Mouse (Mus musculus) liver, embryonic 15.5 days (tissue): ENCODE measurements around the gene Dnaaf1. TPM values are rescaled to one million over a fixed set of nuclear protein-coding genes. Genes with fewer than 3 reads are reported as not detected.

Experiments used
- ATAC-seq: fragments of 200-750 bp; cut with Nextera tagmentation; 2 replicates; pipeline ENCODE4 v1.8.0; 2017; ENCODE audit warnings: moderate number of reproducible peaks, mild to moderate bottlenecking, moderate library complexity; ENCODE audit not compliant: insufficient read depth
- H3K27ac ChIP-seq: fragments of 300-500 bp; sonication (generic); replicated peaks from 2 replicates; pipeline ENCODE4 v1.5.1; 2015; ENCODE audit warnings: mild to moderate bottlenecking, inconsistent platforms
- H3K27me3 ChIP-seq: fragments of 300-500 bp; sonication (generic); 2 replicates; pipeline ENCODE4 v1.6.1; 2015; ENCODE audit warnings: mild to moderate bottlenecking, inconsistent platforms
- H3K36me3 ChIP-seq: fragments of 300-500 bp; sonication (generic); replicated peaks from 2 replicates; pipeline ENCODE4 v1.6.1; 2015; ENCODE audit warnings: moderate library complexity, mild to moderate bottlenecking, inconsistent platforms
- H3K4me1 ChIP-seq: fragments of 300-500 bp; sonication (generic); replicated peaks from 2 replicates; pipeline ENCODE4 v1.6.1; 2015; ENCODE audit warnings: inconsistent platforms
- H3K4me2 ChIP-seq: fragments of 300-500 bp; sonication (generic); 2 replicates; pipeline ENCODE4 v1.6.1; 2015; ENCODE audit warnings: moderate library complexity, mild to moderate bottlenecking, inconsistent platforms
- H3K4me3 ChIP-seq: fragments of 300-500 bp; sonication (generic); replicated peaks from 2 replicates; pipeline ENCODE4 v1.5.1; 2015; ENCODE audit warnings: mild to moderate bottlenecking, inconsistent platforms
- H3K9ac ChIP-seq: fragments of 300-500 bp; sonication (generic); 2 replicates; pipeline ENCODE4 v1.6.1; 2015; ENCODE audit warnings: moderate library complexity, mild to moderate bottlenecking, inconsistent platforms
- H3K9me3 ChIP-seq: fragments of 300-500 bp; sonication (generic); replicated peaks from 2 replicates; pipeline ENCODE4 v1.6.1; 2016; ENCODE audit warnings: inconsistent platforms
- WGBS: fragments of 180-500 bp; shearing (Covaris S2); methylation state at CpG from one replicate; pipeline ENCODE4 v1.1.7; 2015; ENCODE audit warnings: mixed read lengths; ENCODE audit not compliant: insufficient replicate concordance; 5-methylcytosine and 5-hydroxymethylcytosine counted together
- polyA plus RNA-seq: library from polyadenylated mRNA; unstranded; fragments of >200 nt; fragmentation: Nextera tagmentation; extraction: Ambion mirVana; gene quantifications from 2 replicates; pipeline ENCODE4 v1.2.1, GENCODE M21; 2015

Dnaaf1 gene
- polyA plus RNA-seq, 1 experiment from 2014 or later: 0.08 TPM

DNA sequence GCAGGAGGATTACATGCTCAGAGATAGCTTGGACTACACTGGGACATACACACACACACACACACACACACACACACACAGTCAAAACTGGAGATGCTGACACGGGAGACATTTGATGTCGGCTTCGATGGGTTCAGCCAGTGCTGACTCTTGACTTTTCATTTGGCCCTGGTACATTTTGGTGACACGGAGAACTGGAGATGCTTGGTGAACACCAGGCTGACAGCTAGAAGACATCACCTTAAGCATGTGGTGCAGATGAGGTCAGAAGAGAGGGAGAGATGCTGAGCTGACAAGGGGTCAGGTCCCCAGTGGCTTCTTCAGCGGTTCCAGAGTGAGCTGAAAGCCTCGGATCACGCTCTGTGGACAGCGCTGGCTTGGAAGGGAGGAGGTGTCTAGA is 48.0 kb downstream of the Dnaaf1 start:
- H3K9ac ChIP-seq: no peak overlapping the region
- peaks cover 8% of the 10 kb centered on the region for H3K4me1 ChIP-seq
- H3K27ac ChIP-seq: no peak overlapping the region
- WGBS: 65% methylated on average over 8 of the region's 8 CpGs
- H3K27me3 ChIP-seq: no peaks in the 10 kb centered on the region
- H3K4me3 ChIP-seq: no peak overlapping the region
- ATAC-seq: no peak
- H3K4me2 ChIP-seq: no peak overlapping the region
- no peaks in the 10 kb centered on the region for H3K9me3 ChIP-seq
- no peaks in the 10 kb centered on the region for H3K36me3 ChIP-seq

DNA sequence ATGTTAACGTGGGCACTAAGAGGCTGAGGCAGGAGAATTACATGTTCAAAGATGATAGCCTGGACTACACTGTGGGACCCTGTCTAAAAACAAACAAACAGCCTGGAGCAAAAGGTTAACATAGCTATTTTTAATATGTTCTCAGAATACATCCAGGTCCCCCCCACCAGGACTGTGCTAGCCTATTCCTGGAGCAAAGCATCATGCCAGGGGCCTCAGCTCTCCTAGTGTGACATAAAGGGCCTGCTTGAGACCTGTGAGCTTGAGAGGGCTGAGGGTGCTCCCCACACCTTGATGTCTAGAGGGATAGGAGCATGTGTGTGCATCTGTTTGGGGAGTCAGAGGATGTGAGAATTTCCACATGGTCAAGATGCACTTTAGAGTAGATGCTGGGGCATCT is 48.7 kb downstream of the Dnaaf1 start:
- 60% methylated on average over 1 of the region's 1 CpGs for WGBS
- Histone ChIP-seq H3K27me3 (no peaks in the 10 kb centered on the region), H3K27ac (no peak overlapping the region), H3K9ac (no peak overlapping the region), H3K4me2 (no peak overlapping the region), H3K9me3 (no peaks in the 10 kb centered on the region), H3K36me3 (no peaks in the 10 kb centered on the region), H3K4me1 (peaks cover 8% of the 10 kb centered on the region), H3K4me3 (no peak overlapping the region)
- ATAC-seq: no peak

GRCm38 (mm10) chr8:119624916-119625315 is 49.9 kb downstream of the Dnaaf1 start:
- no peak overlapping the region for H3K4me2 ChIP-seq
- no peaks in the 10 kb centered on the region for H3K27me3 ChIP-seq
- H3K36me3 ChIP-seq: no peaks in the 10 kb centered on the region
- no peak overlapping the region for H3K4me3 ChIP-seq
- peaks cover 8% of the 10 kb centered on the region for H3K4me1 ChIP-seq
- 78% methylated on average over 7 of the region's 7 CpGs for WGBS
- no peaks in the 10 kb centered on the region for H3K9me3 ChIP-seq
- ATAC-seq: no peak
- H3K27ac ChIP-seq: no peak overlapping the region
- H3K9ac ChIP-seq: no peak overlapping the region

DNA sequence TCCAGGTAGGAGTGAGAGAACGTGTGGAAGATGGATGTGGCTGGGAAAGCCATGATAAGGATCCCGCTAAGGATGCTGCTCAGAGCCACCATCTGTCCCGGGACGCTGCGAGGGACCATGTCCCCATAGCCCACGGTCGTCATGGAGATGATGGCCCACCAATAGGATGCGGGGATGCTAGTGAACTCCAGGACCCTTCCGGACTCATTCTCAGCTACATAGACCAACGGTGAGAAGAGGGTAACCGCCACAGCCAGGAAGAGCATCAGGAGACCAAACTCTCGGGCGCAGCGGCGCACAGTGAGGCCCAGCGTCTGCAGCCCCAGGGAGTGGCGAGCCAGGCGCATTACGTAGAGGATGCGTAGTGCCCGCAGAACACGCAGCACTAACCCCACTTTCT is 50.8 kb downstream of the Dnaaf1 start:
- H3K27me3 ChIP-seq: peaks cover 2% of the 10 kb centered on the region; the same call in 1 of the 2 replicates
- H3K4me1 ChIP-seq: peaks cover 8% of the 10 kb centered on the region
- no peak overlapping the region for H3K4me2 ChIP-seq
- no peak overlapping the region for H3K4me3 ChIP-seq
- no peaks in the 10 kb centered on the region for H3K9me3 ChIP-seq
- WGBS: 75% methylated on average over 22 of the region's 22 CpGs
- no peak overlapping the region for H3K9ac ChIP-seq
- no peak for ATAC-seq
- H3K36me3 ChIP-seq: no peaks in the 10 kb centered on the region
- no peak overlapping the region for H3K27ac ChIP-seq

DNA sequence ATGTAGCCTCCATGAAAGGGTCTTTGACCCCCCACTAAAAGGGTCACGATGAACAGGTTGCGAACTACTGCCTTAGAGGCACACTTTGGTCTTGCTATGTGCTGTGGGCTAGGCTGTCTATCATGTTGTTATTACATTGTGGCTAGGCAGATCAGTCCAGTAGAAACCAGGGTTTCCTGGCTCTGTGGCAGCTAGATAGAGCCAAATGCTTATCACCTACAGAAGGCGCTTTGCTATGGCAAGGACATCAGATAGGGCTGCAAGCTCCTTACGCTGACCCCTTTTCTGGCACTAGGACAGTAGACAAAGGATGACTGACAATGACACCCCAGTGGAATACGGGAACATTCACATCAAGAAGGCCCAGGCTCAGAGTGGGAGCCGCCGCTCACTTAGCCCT is 52.2 kb downstream of the Dnaaf1 start:
- WGBS: 39% methylated on average over 7 of the region's 7 CpGs
- peaks cover 10% of the 10 kb centered on the region for H3K27me3 ChIP-seq
- peak; percentile 51; the same call in 1 of the 2 replicates for ATAC-seq

DNA sequence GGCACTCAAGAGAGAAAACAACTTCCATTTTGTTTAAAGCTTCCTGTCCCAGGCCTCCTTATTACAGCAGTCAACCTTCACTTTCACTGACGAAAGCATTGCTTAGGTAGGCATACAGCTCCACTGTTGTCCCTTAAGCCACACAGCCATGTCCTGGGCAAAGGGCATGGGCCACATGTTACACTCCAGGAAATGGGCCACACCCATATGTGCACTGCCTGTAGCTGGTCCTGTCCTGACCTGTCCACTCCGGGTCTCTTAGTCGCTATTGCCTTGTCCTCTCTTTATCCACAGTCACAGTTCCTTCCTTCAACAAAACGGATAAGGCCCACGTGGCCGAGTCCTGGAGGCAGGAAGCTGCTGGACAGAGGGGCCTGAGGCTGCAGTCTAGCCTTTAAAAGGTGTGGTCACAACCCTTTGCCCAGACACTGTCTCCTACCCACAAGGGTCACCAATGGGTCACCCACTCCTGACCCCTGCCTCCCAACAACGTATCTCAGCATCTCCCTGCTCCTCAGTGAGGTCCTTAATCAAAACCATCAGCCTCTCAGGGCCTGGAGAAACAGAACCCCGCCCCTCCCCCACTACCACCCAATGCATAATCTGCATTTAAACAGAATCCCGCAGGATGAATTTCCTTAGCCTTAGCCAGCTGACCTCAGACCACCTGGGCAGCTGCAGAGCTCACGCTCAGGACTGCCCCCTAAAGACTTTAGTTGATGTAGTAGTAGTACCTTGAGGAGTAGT is 52.8 kb downstream of the Dnaaf1 start:
- peak; percentile 54; the same call in 1 of the 2 replicates for ATAC-seq
- Histone ChIP-seq H3K36me3 (no peaks in the 10 kb centered on the region), H3K27me3 (peaks cover 16% of the 10 kb centered on the region), H3K4me1 (peaks cover 8% of the 10 kb centered on the region), H3K4me2 (no peak overlapping the region), H3K27ac (no peak overlapping the region), H3K9me3 (no peaks in the 10 kb centered on the region), H3K4me3 (no peak overlapping the region), H3K9ac (no peak overlapping the region)
- 28% methylated on average over 10 of the region's 10 CpGs for WGBS

More for the DNA sequence above, 52.2 kb downstream of the Dnaaf1 start:
- Histone ChIP-seq H3K27ac (no peak overlapping the region), H3K4me1 (peaks cover 8% of the 10 kb centered on the region), H3K36me3 (no peaks in the 10 kb centered on the region), H3K4me2 (no peak overlapping the region), H3K4me3 (no peak overlapping the region), H3K9ac (no peak overlapping the region), H3K9me3 (no peaks in the 10 kb centered on the region)

- no peak overlapping the region for H3K4me2 ChIP-seq
- no peak overlapping the region for H3K27ac ChIP-seq
- H3K4me3 ChIP-seq: no peak overlapping the region
- H3K9me3 ChIP-seq: no peaks in the 10 kb centered on the region
- WGBS: 36% methylated on average over 3 of the region's 3 CpGs
- H3K9ac ChIP-seq: no peak overlapping the region
- no peak for ATAC-seq
- peaks cover 8% of the 10 kb centered on the region for H3K4me1 ChIP-seq
- H3K36me3 ChIP-seq: no peaks in the 10 kb centered on the region
- H3K27me3 ChIP-seq: peaks cover 46% of the 10 kb centered on the region
Measured at GRCm38 (mm10) chr8:119630841-119631240, 55.8 kb downstream of the Dnaaf1 start.

DNA sequence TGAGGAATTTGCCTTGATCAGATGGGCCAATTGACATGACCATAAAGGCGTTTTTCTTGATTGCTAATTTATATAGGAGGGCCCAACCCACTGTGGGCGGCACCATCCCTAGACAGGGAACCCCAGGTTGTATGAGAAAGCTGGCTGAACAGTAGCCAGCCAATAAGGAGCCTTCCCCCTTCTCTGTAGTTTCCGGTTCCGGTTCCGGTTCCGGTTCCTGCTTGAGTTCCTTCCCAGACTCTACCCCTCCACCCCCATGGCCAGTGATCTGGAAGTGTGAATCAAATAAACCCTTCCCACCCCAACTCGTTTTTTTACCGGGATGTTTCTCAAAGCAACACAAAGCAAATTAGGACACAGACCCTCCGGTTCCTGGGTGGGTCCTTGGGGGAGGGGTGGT is 57.2 kb downstream of the Dnaaf1 start:
- H3K4me1 ChIP-seq: peaks cover 5% of the 10 kb centered on the region
- H3K4me3 ChIP-seq: no peak overlapping the region
- WGBS: 68% methylated on average over 9 of the region's 9 CpGs
- ATAC-seq: no peak
- peaks cover 52% of the 10 kb centered on the region for H3K27me3 ChIP-seq
- H3K4me2 ChIP-seq: no peak overlapping the region
- no peak overlapping the region for H3K9ac ChIP-seq
- no peaks in the 10 kb centered on the region for H3K36me3 ChIP-seq
- no peaks in the 10 kb centered on the region for H3K9me3 ChIP-seq
- no peak overlapping the region for H3K27ac ChIP-seq

DNA sequence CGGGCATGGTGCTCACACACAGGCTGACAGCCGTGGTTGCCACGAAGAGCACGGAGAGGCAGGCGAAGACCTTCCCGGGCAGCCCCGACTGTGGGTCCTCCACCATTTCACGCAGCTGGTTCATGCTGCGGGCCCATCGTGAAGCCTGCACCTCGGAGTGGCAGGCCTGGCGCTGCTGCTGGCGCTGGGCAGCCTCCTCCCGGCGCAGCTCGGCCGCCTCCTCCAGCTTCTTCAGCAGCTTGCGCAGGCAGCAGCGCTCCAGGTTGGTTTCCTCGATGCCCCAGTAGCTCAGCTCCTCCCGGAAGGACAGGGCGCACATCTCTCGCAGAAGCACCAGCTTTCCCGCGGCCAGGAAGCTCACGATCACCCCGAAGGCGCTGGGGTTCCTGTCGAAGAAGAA is 57.9 kb downstream of the Dnaaf1 start:
- Histone ChIP-seq H3K4me2 (no peak overlapping the region), H3K9ac (no peak overlapping the region), H3K9me3 (no peaks in the 10 kb centered on the region), H3K4me3 (no peak overlapping the region), H3K27ac (no peak overlapping the region), H3K36me3 (no peaks in the 10 kb centered on the region), H3K27me3 (peaks cover 55% of the 10 kb centered on the region), H3K4me1 (no peaks in the 10 kb centered on the region)
- 39% methylated on average over 29 of the region's 29 CpGs for WGBS
- no peak for ATAC-seq

DNA sequence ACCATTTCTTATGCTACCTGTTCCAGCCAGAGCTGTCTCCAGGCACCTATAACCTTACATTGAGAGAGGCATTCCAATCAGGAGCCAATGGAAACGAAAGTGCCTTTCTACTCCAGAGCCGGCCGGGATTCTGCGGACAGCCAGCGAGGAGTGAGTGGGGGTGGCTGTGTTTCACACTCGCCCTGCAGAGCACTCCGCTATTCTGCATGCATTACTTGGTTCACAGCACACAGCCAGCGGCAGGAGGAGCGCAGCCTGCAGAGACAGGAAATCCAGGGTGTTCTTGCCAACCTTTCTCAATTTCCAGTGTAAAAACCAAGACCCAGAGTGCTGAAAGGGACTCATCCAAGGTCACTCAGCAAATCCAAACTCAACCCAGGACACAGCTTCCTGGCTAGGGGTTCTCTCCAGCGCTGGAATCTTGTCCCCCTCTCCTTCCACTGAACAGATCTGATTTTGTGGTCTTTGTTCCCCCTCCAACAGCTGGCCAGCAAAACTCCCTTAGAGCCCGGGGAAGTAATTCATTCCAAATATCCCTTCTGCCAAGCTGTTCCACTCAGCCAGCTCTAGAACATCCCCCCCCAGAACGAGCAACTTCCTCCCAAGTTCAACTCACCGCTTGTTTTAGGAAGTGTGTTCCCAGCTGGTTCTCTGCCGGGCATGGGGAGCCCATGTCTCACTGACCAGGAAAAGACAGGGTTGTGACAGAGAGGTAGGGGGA is 59.7 kb downstream of the Dnaaf1 start:
- WGBS: 27% methylated on average over 14 of the region's 14 CpGs
- H3K27ac ChIP-seq: no peak overlapping the region
- ATAC-seq: no peak
- no peaks in the 10 kb centered on the region for H3K9me3 ChIP-seq
- no peaks in the 10 kb centered on the region for H3K36me3 ChIP-seq
- H3K4me2 ChIP-seq: no peak overlapping the region
- H3K27me3 ChIP-seq: peaks cover 55% of the 10 kb centered on the region
- H3K4me1 ChIP-seq: no peaks in the 10 kb centered on the region
- no peak overlapping the region for H3K4me3 ChIP-seq
- no peak overlapping the region for H3K9ac ChIP-seq

DNA sequence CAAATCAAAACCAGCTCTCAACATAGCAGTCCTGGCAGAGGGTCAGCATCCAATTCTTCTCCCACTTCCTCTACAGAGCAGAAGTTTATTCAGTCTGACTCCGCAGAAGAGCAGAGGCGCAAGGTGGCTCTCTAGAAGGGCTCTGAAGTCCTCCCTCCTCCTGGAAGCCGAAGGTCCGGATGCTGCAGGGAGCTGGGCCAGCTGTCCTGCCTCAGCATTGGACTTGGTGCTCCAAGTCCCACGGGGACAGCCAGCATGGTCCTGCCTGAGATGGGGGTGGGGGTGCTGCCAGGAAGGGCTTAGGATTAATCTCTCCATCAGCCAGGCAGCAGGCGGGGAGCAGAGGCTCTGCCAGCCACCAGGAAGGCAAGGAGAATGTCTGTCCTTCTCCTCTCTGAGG is 60.3 kb downstream of the Dnaaf1 start, which contains the start of gene Kcng4:
TSS of gene Kcng4 (minus strand) at position 303 of the 400 bp plus-strand sequence.
- Histone ChIP-seq H3K9me3 (no peaks in the 10 kb centered on the region), H3K9ac (no peak within 1 kb of the TSS), H3K27ac (no peak within 1 kb of the TSS), H3K36me3 (no peaks in the 10 kb centered on the region), H3K4me2 (no peak within 1 kb of the TSS), H3K4me3 (no peak within 1 kb of the TSS), H3K4me1 (no peaks in the 10 kb centered on the region), H3K27me3 (peaks cover 55% of the 10 kb centered on the region)
- no peak for ATAC-seq
- WGBS: 28% methylated on average over 6 of the region's 6 CpGs
